Mouse (Mus musculus): ENCODE measurements around the gene Gm21095.
"Not testable (repeated sequence)": the region's sequence is repeated elsewhere in the genome, so short reads cannot be mapped to it uniquely, and the experiment has no call there.

Gm21095 gene

GRCm38 (mm10) chrY:84096979-84097378 lies at the start of gene Gm21095:
Gene Gm21095 (plus strand): TSS chrY:84097279.
- DNase-seq (ENCODE audit: low spot score in 2 of 2), result not testable (repeated sequence)
